Mouse (Mus musculus): ENCODE data around the gene Slc10a6. TPM values are rescaled to one million over a fixed set of nuclear protein-coding genes. Genes with fewer than 3 reads are reported as not detected.

Gene Slc10a6
- polyA plus RNA-seq, 1 experiment: not detected

GRCm38 (mm10) chr5:103603115-103603893 lies 25.9 kb downstream of the Slc10a6 start:
- no peak for TF ChIP-seq POLR2A (IDR thresholded peaks at IDR 0.05; ENCODE audit: extremely low read depth, insufficient read depth, low read length)
- TF ChIP-seq CTCF (IDR thresholded peaks at IDR 0.05; ENCODE audit: extremely low read depth, insufficient read depth, low read length): no peak
- no peak overlapping the region for H3K27ac ChIP-seq (ENCODE audit: insufficient read depth, low read length)
- H3K4me1 ChIP-seq (ENCODE audit: control insufficient read depth, insufficient read depth, low read length): no peaks in the 10 kb centered on the region
- no peak overlapping the region for H3K4me3 ChIP-seq (ENCODE audit: insufficient read depth, low read length)

- H3K4me1 ChIP-seq (ENCODE audit: control insufficient read depth, insufficient read depth, low read length): no peaks in the 10 kb centered on the region
- no peak overlapping the region for H3K27ac ChIP-seq (ENCODE audit: insufficient read depth, low read length)
- no peak overlapping the region for H3K4me3 ChIP-seq (ENCODE audit: insufficient read depth, low read length)
- no peak for TF ChIP-seq CTCF (IDR thresholded peaks at IDR 0.05; ENCODE audit: extremely low read depth, insufficient read depth, low read length)
- TF ChIP-seq POLR2A (IDR thresholded peaks at IDR 0.05; ENCODE audit: extremely low read depth, insufficient read depth, low read length): no peak
These were observed 30.3 kb downstream of the Slc10a6 start for GRCm38 (mm10) chr5:103598881-103599280.

DNA sequence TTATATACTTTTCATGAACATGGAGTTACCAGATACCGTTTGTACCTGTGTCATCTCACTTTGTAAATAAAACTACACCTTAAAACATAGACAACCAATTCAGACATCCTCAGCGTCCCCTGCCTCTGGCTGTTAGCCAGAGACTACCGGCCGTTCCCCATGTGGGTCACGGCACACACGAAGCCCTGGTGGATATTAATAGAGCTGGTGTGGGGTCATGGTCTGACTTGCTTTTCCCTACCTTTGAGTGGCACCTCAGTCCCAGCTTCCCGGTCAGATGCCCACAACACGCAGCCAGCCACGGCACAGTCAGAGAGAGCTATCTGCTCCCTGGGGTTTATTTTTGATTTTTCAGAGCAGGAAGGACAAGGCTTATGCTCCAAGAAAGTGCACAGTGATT lies 30.9 kb downstream of the Slc10a6 start:
- no peak for TF ChIP-seq POLR2A (IDR thresholded peaks at IDR 0.05; ENCODE audit: extremely low read depth, insufficient read depth, low read length)
- no peak for TF ChIP-seq CTCF (IDR thresholded peaks at IDR 0.05; ENCODE audit: extremely low read depth, insufficient read depth, low read length)
- H3K4me3 ChIP-seq (ENCODE audit: insufficient read depth, low read length): no peak overlapping the region
- 0 out of 2 replicates have a peak, but pooled peaks cover 2% of the 10 kb centered on the region for H3K4me1 ChIP-seq (ENCODE audit: control insufficient read depth, insufficient read depth, low read length)
- H3K27ac ChIP-seq (ENCODE audit: insufficient read depth, low read length): no peak overlapping the region

DNA sequence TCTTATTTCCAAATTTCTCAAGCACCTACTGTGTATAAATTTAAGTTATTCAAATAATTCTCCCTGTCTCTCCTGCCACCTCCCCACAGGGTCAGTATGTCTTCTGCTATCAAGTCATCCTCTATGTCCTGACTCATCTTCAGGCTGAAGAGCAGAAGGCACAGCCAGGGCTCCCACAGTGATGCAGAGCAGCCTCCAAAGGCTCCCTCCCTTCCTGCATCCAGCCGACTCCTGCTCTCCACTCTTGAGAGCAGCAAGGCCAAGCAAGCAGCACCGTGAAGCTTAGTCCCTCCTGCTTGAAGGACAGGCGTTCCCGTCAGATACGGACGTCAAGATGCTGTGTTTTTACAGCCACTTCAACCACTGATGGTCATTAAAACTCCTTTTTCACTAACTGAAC lies 31.6 kb downstream of the Slc10a6 start:
- 0 out of 2 replicates have a peak, but pooled peaks cover 2% of the 10 kb centered on the region for H3K4me1 ChIP-seq (ENCODE audit: control insufficient read depth, insufficient read depth, low read length)
- no peak for TF ChIP-seq CTCF (IDR thresholded peaks at IDR 0.05; ENCODE audit: extremely low read depth, insufficient read depth, low read length)
- no peak for TF ChIP-seq POLR2A (IDR thresholded peaks at IDR 0.05; ENCODE audit: extremely low read depth, insufficient read depth, low read length)
- H3K27ac ChIP-seq (ENCODE audit: insufficient read depth, low read length): no peak overlapping the region
- no peak overlapping the region for H3K4me3 ChIP-seq (ENCODE audit: insufficient read depth, low read length)

DNA sequence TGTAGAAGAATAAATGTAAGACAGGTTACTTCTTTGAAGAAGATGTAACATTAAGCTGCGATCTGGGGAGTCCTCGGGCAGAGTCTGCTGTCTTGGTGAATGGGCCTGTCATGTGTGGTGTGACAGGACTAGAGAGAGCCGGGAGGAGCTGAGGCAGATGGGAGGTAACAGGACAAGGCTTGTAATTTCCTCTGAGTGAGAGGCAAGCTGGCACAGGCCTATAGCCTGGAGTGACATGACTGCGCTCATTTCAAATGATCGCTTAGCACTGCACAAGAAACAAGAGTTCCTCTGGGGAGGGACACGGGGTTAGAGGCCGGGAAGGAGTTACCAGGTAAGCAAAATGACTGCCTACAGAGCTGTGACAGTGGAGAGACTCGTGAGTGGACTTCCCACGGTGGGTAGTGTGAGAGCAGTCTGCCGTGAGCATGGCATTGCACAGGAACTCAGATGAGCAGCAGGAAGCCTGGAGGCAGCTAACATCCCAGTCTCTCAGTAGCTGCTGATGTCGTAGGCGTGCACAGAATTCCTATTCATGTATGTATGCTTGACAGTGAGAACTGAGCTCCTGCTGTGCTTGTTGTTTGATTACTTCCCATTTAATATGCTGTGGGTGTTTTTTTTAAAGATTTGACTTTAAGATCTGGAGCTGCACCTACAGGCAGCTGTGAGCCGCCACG lies 32.6 kb downstream of the Slc10a6 start:
- Histone ChIP-seq H3K4me3 (ENCODE audit: insufficient read depth, low read length) (no peak overlapping the region), H3K27ac (ENCODE audit: insufficient read depth, low read length) (no peak overlapping the region), H3K4me1 (ENCODE audit: control insufficient read depth, insufficient read depth, low read length) (0 out of 2 replicates have a peak, but pooled peaks cover 2% of the 10 kb centered on the region)
- TF ChIP-seq POLR2A (IDR thresholded peaks at IDR 0.05; ENCODE audit: extremely low read depth, insufficient read depth, low read length) (no peak), CTCF (IDR thresholded peaks at IDR 0.05; ENCODE audit: extremely low read depth, insufficient read depth, low read length) (no peak)

DNA sequence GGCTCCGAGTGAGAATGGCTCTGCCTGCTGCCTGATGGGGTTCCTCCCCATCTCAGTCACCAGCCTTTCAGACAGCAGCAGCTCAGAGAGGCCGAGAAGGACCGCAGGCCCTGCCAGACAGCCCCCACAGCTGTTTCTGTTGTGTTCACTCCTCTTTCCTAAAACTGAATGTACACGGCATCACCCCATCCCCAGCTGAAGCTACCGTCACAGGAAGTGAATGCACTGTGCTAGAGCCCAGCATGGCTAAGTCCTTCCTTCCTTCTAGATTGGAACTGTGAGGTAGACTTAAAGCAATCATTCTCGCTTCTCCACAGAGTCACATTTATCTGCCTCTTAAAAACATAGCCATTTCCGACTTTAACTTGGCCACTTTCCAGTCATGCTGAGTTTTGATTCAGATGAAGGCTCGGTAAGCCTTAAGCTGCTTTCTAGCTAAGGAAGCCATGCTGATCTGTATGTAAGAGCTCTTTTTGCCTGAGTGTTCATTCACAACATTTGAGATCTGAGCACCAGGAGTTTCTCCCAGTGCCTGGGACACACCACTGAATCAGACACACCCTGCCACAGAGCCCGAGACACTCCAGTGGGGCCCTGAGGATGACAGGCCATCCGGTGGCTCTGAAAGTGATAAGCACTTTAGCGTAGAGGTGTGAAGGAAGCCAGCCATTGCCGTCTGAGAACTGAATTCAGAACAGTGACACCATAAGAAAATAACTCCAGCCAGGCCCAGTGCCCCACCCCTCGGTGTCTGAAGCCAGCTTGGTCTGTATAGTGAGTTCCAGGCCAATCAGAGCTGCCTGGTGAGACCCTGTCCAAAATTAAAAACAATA lies 33.6 kb downstream of the Slc10a6 start:
- Histone ChIP-seq H3K4me1 (ENCODE audit: control insufficient read depth, insufficient read depth, low read length) (0 out of 2 replicates have a peak, but pooled peaks cover 2% of the 10 kb centered on the region), H3K27ac (ENCODE audit: insufficient read depth, low read length) (no peak overlapping the region), H3K4me3 (ENCODE audit: insufficient read depth, low read length) (no peak overlapping the region)
- TF ChIP-seq POLR2A (IDR thresholded peaks at IDR 0.05; ENCODE audit: extremely low read depth, insufficient read depth, low read length) (no peak), CTCF (IDR thresholded peaks at IDR 0.05; ENCODE audit: extremely low read depth, insufficient read depth, low read length) (no peak)

DNA sequence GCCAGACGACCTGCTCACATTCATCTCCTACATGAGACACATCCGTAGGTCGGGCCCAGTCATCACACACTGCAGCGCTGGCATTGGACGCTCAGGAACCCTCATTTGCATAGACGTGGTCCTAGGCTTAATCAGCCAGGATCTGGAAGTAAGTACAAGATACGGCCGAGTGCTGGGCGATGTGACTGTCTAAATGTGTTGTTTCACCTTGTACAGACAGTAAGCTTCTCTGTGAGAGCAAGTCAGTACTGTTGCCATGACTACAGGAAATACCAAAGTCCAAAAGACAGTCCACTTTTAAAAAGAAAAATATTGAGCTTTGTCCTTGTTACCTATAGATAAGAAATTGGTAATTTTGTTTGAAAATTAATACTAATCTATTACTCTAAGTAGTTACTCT lies 35.6 kb downstream of the Slc10a6 start:
- Histone ChIP-seq H3K4me1 (ENCODE audit: control insufficient read depth, insufficient read depth, low read length) (0 out of 2 replicates have a peak, but pooled peaks cover 2% of the 10 kb centered on the region), H3K4me3 (ENCODE audit: insufficient read depth, low read length) (no peak overlapping the region), H3K27ac (ENCODE audit: insufficient read depth, low read length) (no peak overlapping the region)
- TF ChIP-seq POLR2A (IDR thresholded peaks at IDR 0.05; ENCODE audit: extremely low read depth, insufficient read depth, low read length) (no peak), CTCF (IDR thresholded peaks at IDR 0.05; ENCODE audit: extremely low read depth, insufficient read depth, low read length) (no peak)

GRCm38 (mm10) chr5:103592706-103593105 lies 36.5 kb downstream of the Slc10a6 start:
- Histone ChIP-seq H3K27ac (ENCODE audit: insufficient read depth, low read length) (no peak overlapping the region), H3K4me1 (ENCODE audit: control insufficient read depth, insufficient read depth, low read length) (0 out of 2 replicates have a peak, but pooled peaks cover 2% of the 10 kb centered on the region), H3K4me3 (ENCODE audit: insufficient read depth, low read length) (no peak overlapping the region)
- TF ChIP-seq CTCF (IDR thresholded peaks at IDR 0.05; ENCODE audit: extremely low read depth, insufficient read depth, low read length) (no peak), POLR2A (IDR thresholded peaks at IDR 0.05; ENCODE audit: extremely low read depth, insufficient read depth, low read length) (no peak)

GRCm38 (mm10) chr5:103591846-103592245 lies 37.4 kb downstream of the Slc10a6 start:
- Histone ChIP-seq H3K4me3 (ENCODE audit: insufficient read depth, low read length) (no peak overlapping the region), H3K4me1 (ENCODE audit: control insufficient read depth, insufficient read depth, low read length) (0 out of 2 replicates have a peak, but pooled peaks cover 2% of the 10 kb centered on the region), H3K27ac (ENCODE audit: insufficient read depth, low read length) (no peak overlapping the region)
- TF ChIP-seq CTCF (IDR thresholded peaks at IDR 0.05; ENCODE audit: extremely low read depth, insufficient read depth, low read length): no peak
- no peak for TF ChIP-seq POLR2A (IDR thresholded peaks at IDR 0.05; ENCODE audit: extremely low read depth, insufficient read depth, low read length)
